Mouse (Mus musculus) lung, embryonic 15.5 days (tissue): ENCODE measurements at regions not wholly inside any gene's neighbourhood (a gene's known extent, or its start where the extent isn't known, plus 50 kb on each side); places are given as distances from the start of the nearest gene placed in this dataset.
A peak's percentile ranks its signal among the peaks of the same experiment; 100 is the strongest.

Experiments
- ATAC-seq: fragments of 200-750 bp; cut with Nextera tagmentation; 2 replicates; pipeline ENCODE4 v1.8.0; 2017; ENCODE audit warnings: moderate number of reproducible peaks, borderline replicate concordance; ENCODE audit not compliant: low FRiP score, low TSS enrichment; ENCODE audit errors: extremely low read depth
- H3K27ac ChIP-seq: fragments of 300-500 bp; sonication (generic); 2 replicates; pipeline ENCODE4 v1.5.1; 2015; ENCODE audit warnings: moderate library complexity, mild to moderate bottlenecking, inconsistent platforms
- H3K27me3 ChIP-seq: fragments of 300-500 bp; sonication (generic); 2 replicates; pipeline ENCODE4 v1.6.1; 2015; ENCODE audit warnings: inconsistent platforms
- H3K36me3 ChIP-seq: fragments of 300-500 bp; sonication (generic); 2 replicates; pipeline ENCODE4 v1.6.1; 2015; ENCODE audit warnings: inconsistent platforms
- H3K4me1 ChIP-seq: fragments of 300-500 bp; sonication (generic); 2 replicates; pipeline ENCODE4 v1.6.1; 2015; ENCODE audit warnings: inconsistent platforms
- H3K4me2 ChIP-seq: fragments of 300-500 bp; sonication (generic); 2 replicates; pipeline ENCODE4 v1.6.1; 2015; ENCODE audit warnings: inconsistent platforms, mild to moderate bottlenecking, moderate library complexity
- H3K4me3 ChIP-seq: fragments of 300-500 bp; sonication (generic); 2 replicates; pipeline ENCODE4 v1.5.1; 2015; ENCODE audit warnings: mild to moderate bottlenecking, inconsistent platforms
- H3K9ac ChIP-seq: fragments of 300-500 bp; sonication (generic); 2 replicates; pipeline ENCODE4 v1.6.1; 2015; ENCODE audit warnings: inconsistent platforms
- H3K9me3 ChIP-seq: fragments of 300-500 bp; sonication (generic); 2 replicates; pipeline ENCODE4 v1.6.1; 2016; ENCODE audit warnings: inconsistent platforms
- WGBS: fragments of 180-500 bp; shearing (Covaris S2); methylation state at CpG from one replicate; pipeline ENCODE4 v1.1.7; 2015; 5-methylcytosine and 5-hydroxymethylcytosine counted together

GRCm38 (mm10) chr16:51169294-51169693 lies 578.3 kb upstream of the Ccdc54 start:
- Histone ChIP-seq H3K27ac (no peak overlapping the region), H3K9ac (no peak overlapping the region), H3K4me3 (no peak overlapping the region), H3K4me2 (no peak overlapping the region), H3K4me1 (no peaks in the 10 kb centered on the region), H3K9me3 (no peaks in the 10 kb centered on the region), H3K36me3 (no peaks in the 10 kb centered on the region), H3K27me3 (no peaks in the 10 kb centered on the region)
- ATAC-seq: no peak
- WGBS: 71% methylated on average over 7 of the region's 7 CpGs

GRCm38 (mm10) chr16:51160768-51161167 lies 569.8 kb upstream of the Ccdc54 start:
- no peak overlapping the region for H3K4me2 ChIP-seq
- no peak for ATAC-seq
- 59% methylated on average over 5 of the region's 5 CpGs for WGBS
- no peak overlapping the region for H3K9ac ChIP-seq
- H3K4me3 ChIP-seq: no peak overlapping the region
- H3K27ac ChIP-seq: no peak overlapping the region
- H3K9me3 ChIP-seq: no peaks in the 10 kb centered on the region
- H3K27me3 ChIP-seq: no peaks in the 10 kb centered on the region
- no peaks in the 10 kb centered on the region for H3K36me3 ChIP-seq
- no peaks in the 10 kb centered on the region for H3K4me1 ChIP-seq

- 83% methylated on average over 7 of the region's 7 CpGs for WGBS
- ATAC-seq: no peak
These were observed 547.6 kb upstream of the Ccdc54 start for GRCm38 (mm10) chr16:51138575-51138974.

GRCm38 (mm10) chr16:51119835-51120234 lies 528.9 kb upstream of the Ccdc54 start:
- ATAC-seq: no peak
- whole genome bisulfite sequencing: 57% methylated on average over 1 of the region's 1 CpGs
- no peaks in the 10 kb centered on the region for H3K4me1 ChIP-seq

More at GRCm38 (mm10) chr16:51138575-51138974, 547.6 kb upstream of the Ccdc54 start:
- Histone ChIP-seq H3K9ac (no peak overlapping the region), H3K9me3 (no peaks in the 10 kb centered on the region), H3K4me1 (no peaks in the 10 kb centered on the region), H3K27me3 (no peaks in the 10 kb centered on the region), H3K4me2 (no peak overlapping the region), H3K27ac (no peak overlapping the region), H3K4me3 (no peak overlapping the region), H3K36me3 (no peaks in the 10 kb centered on the region)

GRCm38 (mm10) chr16:51118365-51118764 lies 527.4 kb upstream of the Ccdc54 start:
- 50% methylated on average over 3 of the region's 3 CpGs for WGBS
- no peak overlapping the region for H3K4me3 ChIP-seq
- no peaks in the 10 kb centered on the region for H3K27me3 ChIP-seq
- H3K4me2 ChIP-seq: no peak overlapping the region
- no peak overlapping the region for H3K27ac ChIP-seq
- no peak overlapping the region for H3K9ac ChIP-seq
- ATAC-seq: no peak
- H3K4me1 ChIP-seq: no peaks in the 10 kb centered on the region
- H3K36me3 ChIP-seq: no peaks in the 10 kb centered on the region
- no peaks in the 10 kb centered on the region for H3K9me3 ChIP-seq

More at GRCm38 (mm10) chr16:51119835-51120234, 528.9 kb upstream of the Ccdc54 start:
- no peak overlapping the region for H3K4me3 ChIP-seq
- no peaks in the 10 kb centered on the region for H3K36me3 ChIP-seq
- no peak overlapping the region for H3K4me2 ChIP-seq
- H3K9me3 ChIP-seq: no peaks in the 10 kb centered on the region
- no peaks in the 10 kb centered on the region for H3K27me3 ChIP-seq
- H3K27ac ChIP-seq: no peak overlapping the region
- no peak overlapping the region for H3K9ac ChIP-seq

GRCm38 (mm10) chr16:51117836-51118235 lies 526.9 kb upstream of the Ccdc54 start:
- Histone ChIP-seq H3K9me3 (no peaks in the 10 kb centered on the region), H3K27me3 (no peaks in the 10 kb centered on the region), H3K27ac (no peak overlapping the region), H3K4me1 (no peaks in the 10 kb centered on the region), H3K9ac (no peak overlapping the region), H3K4me2 (peak overlapping the region; percentile 9; the same call in 1 of the 2 replicates), H3K36me3 (no peaks in the 10 kb centered on the region), H3K4me3 (no peak overlapping the region)
- 9% methylated on average over 5 of the region's 5 CpGs for WGBS
- ATAC-seq: no peak

- Histone ChIP-seq H3K27ac (no peak overlapping the region), H3K4me2 (no peak overlapping the region), H3K4me1 (no peaks in the 10 kb centered on the region), H3K27me3 (no peaks in the 10 kb centered on the region), H3K9me3 (no peaks in the 10 kb centered on the region), H3K4me3 (no peak overlapping the region), H3K9ac (no peak overlapping the region), H3K36me3 (no peaks in the 10 kb centered on the region)
- no peak for ATAC-seq
These were observed 518.9 kb upstream of the Ccdc54 start for GRCm38 (mm10) chr16:51109864-51110263.

GRCm38 (mm10) chr16:51107421-51107820 lies 516.5 kb upstream of the Ccdc54 start:
- no peaks in the 10 kb centered on the region for H3K4me1 ChIP-seq
- no peak overlapping the region for H3K27ac ChIP-seq
- H3K9ac ChIP-seq: no peak overlapping the region
- H3K9me3 ChIP-seq: no peaks in the 10 kb centered on the region
- 32% methylated on average over 4 of the region's 4 CpGs for WGBS
- H3K4me2 ChIP-seq: no peak overlapping the region
- no peak for ATAC-seq
- H3K36me3 ChIP-seq: no peaks in the 10 kb centered on the region
- no peak overlapping the region for H3K4me3 ChIP-seq
- H3K27me3 ChIP-seq: no peaks in the 10 kb centered on the region

GRCm38 (mm10) chr16:51086556-51086955 lies 495.6 kb upstream of the Ccdc54 start:
- H3K9ac ChIP-seq: no peak overlapping the region
- no peak overlapping the region for H3K27ac ChIP-seq
- H3K4me3 ChIP-seq: no peak overlapping the region
- H3K36me3 ChIP-seq: no peaks in the 10 kb centered on the region
- H3K27me3 ChIP-seq: no peaks in the 10 kb centered on the region
- 80% methylated on average over 7 of the region's 7 CpGs for whole genome bisulfite sequencing
- no peak overlapping the region for H3K4me2 ChIP-seq
- no peaks in the 10 kb centered on the region for H3K4me1 ChIP-seq
- no peak for ATAC-seq
- H3K9me3 ChIP-seq: no peaks in the 10 kb centered on the region

- no peak overlapping the region for H3K27ac ChIP-seq
These were observed 489.2 kb upstream of the Ccdc54 start for GRCm38 (mm10) chr16:51080146-51080545.

GRCm38 (mm10) chr16:51048650-51049049 lies 457.7 kb upstream of the Ccdc54 start:
- Histone ChIP-seq H3K9ac (no peak overlapping the region), H3K4me1 (no peaks in the 10 kb centered on the region), H3K4me3 (no peak overlapping the region), H3K27me3 (no peaks in the 10 kb centered on the region), H3K27ac (no peak overlapping the region), H3K9me3 (no peaks in the 10 kb centered on the region), H3K36me3 (no peaks in the 10 kb centered on the region), H3K4me2 (no peak overlapping the region)
- WGBS: 25% methylated on average over 2 of the region's 2 CpGs
- no peak for ATAC-seq

More at GRCm38 (mm10) chr16:51080146-51080545, 489.2 kb upstream of the Ccdc54 start:
- Histone ChIP-seq H3K4me2 (no peak overlapping the region), H3K9me3 (no peaks in the 10 kb centered on the region), H3K4me1 (no peaks in the 10 kb centered on the region), H3K4me3 (no peak overlapping the region), H3K9ac (no peak overlapping the region), H3K27me3 (no peaks in the 10 kb centered on the region), H3K36me3 (no peaks in the 10 kb centered on the region)
- ATAC-seq: no peak
- WGBS: 58% methylated on average over 4 of the region's 4 CpGs

GRCm38 (mm10) chr16:51048169-51048568 lies 457.2 kb upstream of the Ccdc54 start:
- no peak overlapping the region for H3K4me3 ChIP-seq
- 68% methylated on average over 4 of the region's 4 CpGs for whole genome bisulfite sequencing
- no peak overlapping the region for H3K4me2 ChIP-seq
- H3K4me1 ChIP-seq: no peaks in the 10 kb centered on the region
- no peak overlapping the region for H3K27ac ChIP-seq
- no peaks in the 10 kb centered on the region for H3K27me3 ChIP-seq
- H3K36me3 ChIP-seq: no peaks in the 10 kb centered on the region
- no peak for ATAC-seq
- H3K9me3 ChIP-seq: no peaks in the 10 kb centered on the region
- H3K9ac ChIP-seq: no peak overlapping the region

GRCm38 (mm10) chr16:51041311-51041710 lies 450.4 kb upstream of the Ccdc54 start:
- no peak for ATAC-seq

More at GRCm38 (mm10) chr16:51041311-51041710, 450.4 kb upstream of the Ccdc54 start:
- no peaks in the 10 kb centered on the region for H3K36me3 ChIP-seq
- 84% methylated on average over 4 of the region's 4 CpGs for WGBS
- no peaks in the 10 kb centered on the region for H3K9me3 ChIP-seq
- H3K4me1 ChIP-seq: no peaks in the 10 kb centered on the region
- no peak overlapping the region for H3K4me3 ChIP-seq
- no peak overlapping the region for H3K4me2 ChIP-seq
- H3K27me3 ChIP-seq: no peaks in the 10 kb centered on the region
- H3K9ac ChIP-seq: no peak overlapping the region
- no peak overlapping the region for H3K27ac ChIP-seq
